Mouse (Mus musculus): ENCODE data around the gene Mdm2. TPM values are rescaled to one million over a fixed set of nuclear protein-coding genes. Genes with fewer than 3 reads are reported as not detected.

Mdm2 gene
- total and polyA plus RNA-seq, 3 experiments: 79.8 to 136 (median 112) TPM

GRCm38 (mm10) chr10:117671266-117671665, 39.3 kb downstream of the Mdm2 start:
- dilution Hi-C loops (cut with MboI; ENCODE audit: extremely low pct_ligation_motif_present, extremely low pct_unique_long_range_greater_than_20kb, low sequenced_read_pairs): no loop called here
- H3K9me3 ChIP-seq (replicated peaks; ENCODE audit: low read length): no peaks in the 10 kb centered on the region
- no peak overlapping the region for H3K4me2 ChIP-seq (ENCODE audit: insufficient read depth, low read depth, poor library complexity, severe bottlenecking)
- no peaks in the 10 kb centered on the region for H3K36me3 ChIP-seq (replicated peaks in 1 of 2; ENCODE audit: control insufficient read depth in 1 of 2, insufficient read depth in 1 of 2, low read length in 1 of 2)
- no peaks in the 10 kb centered on the region for H3K27me3 ChIP-seq (replicated peaks)
- H3K79me2 ChIP-seq (replicated peaks; ENCODE audit: control insufficient read depth, extremely low read depth, insufficient read depth, poor library complexity, severe bottlenecking): no peaks in the 10 kb centered on the region
- H3K9ac ChIP-seq (ENCODE audit: insufficient read depth, low read depth): no peak overlapping the region
- in situ Hi-C loops (cut with MboI; ENCODE audit: low pct_ligation_motif_present, low pct_unique_long_range_greater_than_20kb, low sequenced_read_pairs): no loop called here
- H3K4me1 ChIP-seq (ENCODE audit: control insufficient read depth in 1 of 2, insufficient read depth in 2 of 2): peaks cover 0 to 3% of the 10 kb centered on the region in 2 experiments; a peak in 2 of 4 replicates
- no peak overlapping the region for H3K4me3 ChIP-seq (replicated peaks in 1 of 3; ENCODE audit: low read depth in 2 of 3, low read length in 2 of 3, poor library complexity in 1 of 3)
- DNase-seq (ENCODE audit: extremely low read depth): no peak
- TF ChIP-seq IRF4 (IDR thresholded peaks at IDR 0.05; ENCODE audit: low read depth, low read length) (no peak), USF2 (conservative IDR thresholded peaks at IDR 0.05; ENCODE audit: low read depth, low read length) (no peak), EP300 (IDR thresholded peaks at IDR 0.05; ENCODE audit: low read length) (no peak), ZNF384 (IDR thresholded peaks at IDR 0.05; ENCODE audit: low read depth, low read length) (no peak), MAZ (IDR thresholded peaks at IDR 0.05; ENCODE audit: low read depth, low read length) (no peak), MAX (IDR thresholded peaks at IDR 0.05; ENCODE audit: low read length) (no peak), ELF1 (IDR thresholded peaks at IDR 0.05; ENCODE audit: low read depth, low read length) (no peak), HCFC1 (IDR thresholded peaks at IDR 0.05; ENCODE audit: low read depth, low read length) (no peak), MXI1 (IDR thresholded peaks at IDR 0.05; ENCODE audit: low read depth, low read length) (no peak), CHD1 (IDR thresholded peaks at IDR 0.05; ENCODE audit: low read depth, low read length) (no peak), ETS1 (conservative IDR thresholded peaks at IDR 0.05; ENCODE audit: low read depth, low read length) (no peak), RCOR1 (conservative IDR thresholded peaks at IDR 0.05; ENCODE audit: low read depth, low read length) (no peak), MEF2A (IDR thresholded peaks at IDR 0.05; ENCODE audit: borderline replicate concordance, low read depth, low read length) (no peak), CHD2 (IDR thresholded peaks at IDR 0.05; ENCODE audit: low read length) (no peak)
- no peak overlapping the region for H3K27ac ChIP-seq (ENCODE audit: insufficient read depth, low read depth)

DNA sequence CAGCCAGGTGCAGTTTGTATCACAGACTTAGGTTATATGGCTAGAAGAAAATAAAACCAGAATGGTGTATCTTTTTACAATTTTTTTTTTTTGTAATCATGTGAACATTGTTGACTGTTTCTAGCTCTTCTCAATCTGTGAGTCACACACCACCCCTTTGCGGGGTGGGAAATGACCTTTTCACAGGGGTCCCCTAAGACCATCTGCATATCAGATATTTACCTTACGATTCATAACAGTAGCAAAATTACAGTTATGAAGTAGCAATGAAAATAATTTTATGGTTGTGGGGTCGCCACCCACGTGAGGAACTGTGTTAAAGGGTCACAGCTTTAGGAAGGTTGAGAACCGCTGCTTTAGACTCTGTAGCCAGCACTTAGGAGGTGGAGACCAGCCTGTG, 39.8 kb downstream of the Mdm2 start:
- H3K79me2 ChIP-seq (replicated peaks; ENCODE audit: control insufficient read depth, extremely low read depth, insufficient read depth, poor library complexity, severe bottlenecking): no peaks in the 10 kb centered on the region
- H3K27me3 ChIP-seq (replicated peaks): no peaks in the 10 kb centered on the region
- no peaks in the 10 kb centered on the region for H3K9me3 ChIP-seq (replicated peaks; ENCODE audit: low read length)
- H3K4me3 ChIP-seq (replicated peaks in 1 of 3; ENCODE audit: low read depth in 2 of 3, low read length in 2 of 3, poor library complexity in 1 of 3): no peak overlapping the region
- dilution Hi-C loops (cut with MboI; ENCODE audit: extremely low pct_ligation_motif_present, extremely low pct_unique_long_range_greater_than_20kb, low sequenced_read_pairs): no loop called here
- in situ Hi-C loops (cut with MboI; ENCODE audit: low pct_ligation_motif_present, low pct_unique_long_range_greater_than_20kb, low sequenced_read_pairs): no loop called here
- no peak for DNase-seq (ENCODE audit: extremely low read depth)
- peaks cover 0 to 2% of the 10 kb centered on the region in 2 experiments; a peak in 1 of 4 replicates for H3K4me1 ChIP-seq (ENCODE audit: control insufficient read depth in 1 of 2, insufficient read depth in 2 of 2)
- no peak overlapping the region for H3K27ac ChIP-seq (ENCODE audit: insufficient read depth, low read depth)
- TF ChIP-seq RCOR1 (conservative IDR thresholded peaks at IDR 0.05; ENCODE audit: low read depth, low read length) (no peak), CHD2 (IDR thresholded peaks at IDR 0.05; ENCODE audit: low read length) (no peak), SIN3A (IDR thresholded peaks at IDR 0.05; ENCODE audit: low read length) (no peak), USF2 (conservative IDR thresholded peaks at IDR 0.05; ENCODE audit: low read depth, low read length) (no peak), JUND (conservative IDR thresholded peaks at IDR 0.05; ENCODE audit: low read depth, low read length) (no peak), JUN (IDR thresholded peaks at IDR 0.05; ENCODE audit: insufficient read depth, low read depth, low read length) (no peak), MYC (IDR thresholded peaks at IDR 0.05; ENCODE audit: low read depth, low read length) (no peak), E2F4 (IDR thresholded peaks at IDR 0.05; ENCODE audit: insufficient replicate concordance, low read depth, low read length) (no peak), CTCF (conservative IDR thresholded peaks at IDR 0.05 in 1 of 2, IDR thresholded peaks at IDR 0.05 in 1 of 2; ENCODE audit: low read depth in 2 of 2, low read length in 2 of 2) (no peak), MEF2A (IDR thresholded peaks at IDR 0.05; ENCODE audit: borderline replicate concordance, low read depth, low read length) (no peak), KAT2A (IDR thresholded peaks at IDR 0.05; ENCODE audit: insufficient replicate concordance, low read length) (no peak), ZKSCAN1 (IDR thresholded peaks at IDR 0.05; ENCODE audit: borderline replicate concordance, low read depth, low read length) (no peak), ZNF384 (IDR thresholded peaks at IDR 0.05; ENCODE audit: low read depth, low read length) (no peak), TBP (conservative IDR thresholded peaks at IDR 0.05; ENCODE audit: low read depth, low read length) (no peak), POLR2A (IDR thresholded peaks at IDR 0.05; ENCODE audit: low read depth, low read length) (no peak), HCFC1 (IDR thresholded peaks at IDR 0.05; ENCODE audit: low read depth, low read length) (no peak), ETS1 (conservative IDR thresholded peaks at IDR 0.05; ENCODE audit: low read depth, low read length) (no peak), NELFE (IDR thresholded peaks at IDR 0.05; ENCODE audit: low read depth, low read length) (no peak), SMC3 (IDR thresholded peaks at IDR 0.05; ENCODE audit: low read depth, low read length) (no peak), RAD21 (IDR thresholded peaks at IDR 0.05; ENCODE audit: low read depth, low read length) (no peak)
- no peak overlapping the region for H3K4me2 ChIP-seq (ENCODE audit: insufficient read depth, low read depth, poor library complexity, severe bottlenecking)
- H3K9ac ChIP-seq (ENCODE audit: insufficient read depth, low read depth): no peak overlapping the region
- no peaks in the 10 kb centered on the region for H3K36me3 ChIP-seq (replicated peaks in 1 of 2; ENCODE audit: control insufficient read depth in 1 of 2, insufficient read depth in 1 of 2, low read length in 1 of 2)
